Mouse (Mus musculus): ENCODE measurements around the gene Fat3.

DNA sequence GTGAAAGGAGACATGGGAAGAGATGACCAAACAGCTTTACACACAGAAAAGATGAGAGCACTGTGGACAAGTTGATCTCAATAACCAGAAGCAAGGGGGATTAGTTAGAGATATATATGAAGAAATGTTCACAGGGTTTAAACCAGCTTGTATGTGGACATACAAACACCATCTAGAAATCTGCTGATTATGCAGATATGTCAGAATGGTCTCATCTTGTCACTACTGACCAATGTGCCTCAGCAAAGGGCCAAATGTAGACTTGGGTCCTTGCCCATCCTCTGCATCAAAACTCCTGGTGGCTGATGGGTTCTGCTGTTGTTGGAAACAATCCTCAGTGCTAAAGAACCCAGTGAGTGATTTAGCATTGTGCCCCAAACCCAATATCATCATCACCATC, 113.6 kb downstream of the Fat3 start:
- no peak for TF ChIP-seq CTCF (conservative IDR thresholded peaks at IDR 0.05; ENCODE audit: insufficient read depth, insufficient read length, low read depth, low read length)
- no peak for TF ChIP-seq POLR2A (IDR thresholded peaks at IDR 0.05; ENCODE audit: low read depth, low read length)

Measured in kidney, adult 2 months (tissue).